Mouse (Mus musculus) MEL (cell line): Measurements from ENCODE around the gene 2510002D24Rik.

Experiments used
- ETS1 ChIP-seq: IDR thresholded peaks from 2 replicates; pipeline ENCODE4 v1.6.1; 2012; ENCODE audit warnings: low read depth, mild to moderate bottlenecking, inconsistent platforms, low read length, improper control_type of control experiment, moderate library complexity
- KAT2A ChIP-seq: conservative IDR thresholded peaks from 2 replicates; pipeline ENCODE4 v1.6.1; 2012; ENCODE audit warnings: low read depth, low read length, improper control_type of control experiment, inconsistent platforms
- MAFK ChIP-seq: IDR thresholded peaks from 2 replicates; pipeline ENCODE4 v1.6.1; 2011; ENCODE audit warnings: low read depth, mild to moderate bottlenecking, low read length, improper control_type of control experiment, borderline replicate concordance
- MEF2A ChIP-seq: IDR thresholded peaks from 2 replicates; pipeline ENCODE4 v1.6.1; 2014; ENCODE audit warnings: low read depth, mild to moderate bottlenecking, inconsistent platforms, low read length, improper control_type of control experiment; ENCODE audit not compliant: poor library complexity, insufficient replicate concordance, severe bottlenecking; ENCODE audit errors: extremely low read depth
- USF1 ChIP-seq: IDR thresholded peaks from 2 replicates; pipeline ENCODE4 v1.6.1; 2014; ENCODE audit warnings: low read depth, mild to moderate bottlenecking, inconsistent platforms, low read length, improper control_type of control experiment, moderate library complexity

DNA sequence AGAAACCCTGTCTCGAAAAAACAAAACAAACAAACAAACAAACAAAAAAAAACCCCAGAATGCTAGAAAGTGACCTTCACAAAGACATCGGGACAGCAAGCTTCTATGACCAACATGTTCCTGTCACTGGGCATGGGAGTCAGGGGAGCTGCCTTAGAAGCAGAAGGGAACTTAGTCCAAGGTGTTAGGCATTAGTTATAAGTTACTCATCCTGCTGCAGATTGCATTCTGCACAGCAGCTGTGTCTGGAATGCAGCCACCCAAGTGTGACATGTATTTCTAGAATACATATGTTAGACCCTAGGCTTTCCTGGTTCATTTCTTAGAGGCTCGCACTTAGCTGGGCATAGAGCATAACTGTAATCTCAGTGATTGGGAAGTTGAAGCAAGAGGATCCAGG, 7.7 kb upstream of the 2510002D24Rik start:
- TF ChIP-seq USF1 (no peak), MEF2A (no peak), KAT2A (no peak), ETS1 (no peak), MAFK (no peak)
